Mouse (Mus musculus) forebrain, embryonic 15.5 days (tissue): ENCODE measurements at regions not wholly inside any gene's neighbourhood (a gene's known extent, or its start where the extent isn't known, plus 50 kb on each side); places are given as distances from the start of the nearest gene placed in this dataset.

Experiments used
- ATAC-seq: fragments of 200-750 bp; cut with Nextera tagmentation; replicated peaks from 2 replicates; pipeline ENCODE4 v1.8.0; 2017; ENCODE audit warnings: mild to moderate bottlenecking, moderate TSS enrichment, moderate library complexity
- H3K27ac ChIP-seq: fragments of 300-500 bp; sonication (generic); replicated peaks from 2 replicates; pipeline ENCODE4 v1.5.1; 2015; ENCODE audit warnings: mild to moderate bottlenecking, inconsistent platforms
- H3K27me3 ChIP-seq: fragments of 300-500 bp; sonication (generic); 2 replicates; pipeline ENCODE4 v1.6.1; 2015; ENCODE audit warnings: inconsistent platforms
- H3K36me3 ChIP-seq: fragments of 300-500 bp; sonication (generic); 2 replicates; pipeline ENCODE4 v1.6.1; 2015; ENCODE audit warnings: mild to moderate bottlenecking, inconsistent platforms
- H3K4me1 ChIP-seq: fragments of 300-500 bp; sonication (generic); 2 replicates; pipeline ENCODE4 v1.6.1; 2015; ENCODE audit warnings: inconsistent platforms
- H3K4me2 ChIP-seq: fragments of 300-500 bp; sonication (generic); replicated peaks from 2 replicates; pipeline ENCODE4 v1.6.1; 2015; ENCODE audit warnings: mild to moderate bottlenecking, inconsistent platforms
- H3K4me3 ChIP-seq: fragments of 300-500 bp; sonication (generic); 2 replicates; pipeline ENCODE4 v1.5.1; 2015; ENCODE audit warnings: mild to moderate bottlenecking, inconsistent platforms
- H3K9ac ChIP-seq: fragments of 300-500 bp; sonication (generic); replicated peaks from 2 replicates; pipeline ENCODE4 v1.6.1; 2015; ENCODE audit warnings: mild to moderate bottlenecking, inconsistent platforms
- H3K9me3 ChIP-seq: fragments of 300-500 bp; sonication (generic); 2 replicates; pipeline ENCODE4 v1.6.1; 2016; ENCODE audit warnings: inconsistent platforms
- WGBS: fragments of 180-500 bp; shearing (Covaris S2); methylation state at CpG from one replicate; pipeline ENCODE4 v1.1.7; 2015; ENCODE audit warnings: mixed read lengths; 5-methylcytosine and 5-hydroxymethylcytosine counted together

- H3K4me1 ChIP-seq: no peaks in the 10 kb centered on the region
- H3K4me2 ChIP-seq: no peak overlapping the region
- no peaks in the 10 kb centered on the region for H3K27me3 ChIP-seq
- H3K36me3 ChIP-seq: no peaks in the 10 kb centered on the region
- no peak overlapping the region for H3K4me3 ChIP-seq
- 91% methylated on average over 1 of the region's 1 CpGs for WGBS
- no peak for ATAC-seq
- no peaks in the 10 kb centered on the region for H3K9me3 ChIP-seq
- H3K27ac ChIP-seq: no peak overlapping the region
- H3K9ac ChIP-seq: no peak overlapping the region
Observed at GRCm38 (mm10) chr14:99771009-99771408, 472.5 kb downstream of the Klf5 start.

- H3K4me1 ChIP-seq: 0 out of 2 replicates have a peak, but pooled peaks cover 5% of the 10 kb centered on the region
- WGBS: 88% methylated on average over 19 of the region's 19 CpGs
- H3K9me3 ChIP-seq: no peaks in the 10 kb centered on the region
- no peak overlapping the region for H3K4me2 ChIP-seq
- H3K4me3 ChIP-seq: no peak overlapping the region
- H3K27me3 ChIP-seq: no peaks in the 10 kb centered on the region
- no peak for ATAC-seq
- no peak overlapping the region for H3K27ac ChIP-seq
- H3K9ac ChIP-seq: no peak overlapping the region
- no peaks in the 10 kb centered on the region for H3K36me3 ChIP-seq
Observed at GRCm38 (mm10) chr14:99772774-99773423, 474.4 kb downstream of the Klf5 start.

- Histone ChIP-seq H3K4me2 (no peak overlapping the region), H3K9me3 (no peaks in the 10 kb centered on the region), H3K9ac (no peak overlapping the region), H3K4me1 (0 out of 2 replicates have a peak, but pooled peaks cover 5% of the 10 kb centered on the region), H3K36me3 (no peaks in the 10 kb centered on the region), H3K27ac (no peak overlapping the region), H3K4me3 (no peak overlapping the region), H3K27me3 (no peaks in the 10 kb centered on the region)
- no peak for ATAC-seq
- 44% methylated on average over 8 of the region's 8 CpGs for WGBS
Observed at GRCm38 (mm10) chr14:99778477-99778876, 480.0 kb downstream of the Klf5 start.

GRCm38 (mm10) chr14:99778957-99779356 lies 480.5 kb downstream of the Klf5 start:
- Histone ChIP-seq H3K27ac (no peak overlapping the region), H3K9me3 (no peaks in the 10 kb centered on the region), H3K4me2 (no peak overlapping the region), H3K27me3 (no peaks in the 10 kb centered on the region), H3K4me3 (no peak overlapping the region), H3K36me3 (no peaks in the 10 kb centered on the region), H3K4me1 (0 out of 2 replicates have a peak, but pooled peaks cover 5% of the 10 kb centered on the region), H3K9ac (no peak overlapping the region)
- WGBS: 84% methylated on average over 4 of the region's 4 CpGs
- ATAC-seq: no peak

GRCm38 (mm10) chr14:99783646-99784045 lies 485.2 kb downstream of the Klf5 start:
- Histone ChIP-seq H3K9ac (no peak overlapping the region), H3K36me3 (no peaks in the 10 kb centered on the region), H3K27me3 (no peaks in the 10 kb centered on the region), H3K27ac (no peak overlapping the region), H3K4me1 (no peaks in the 10 kb centered on the region), H3K4me2 (no peak overlapping the region), H3K4me3 (no peak overlapping the region), H3K9me3 (no peaks in the 10 kb centered on the region)
- ATAC-seq: no peak
- 95% methylated on average over 1 of the region's 1 CpGs for WGBS

GRCm38 (mm10) chr14:99785106-99785505 lies 486.6 kb downstream of the Klf5 start:
- 84% methylated on average over 5 of the region's 5 CpGs for WGBS
- Histone ChIP-seq H3K4me1 (no peaks in the 10 kb centered on the region), H3K27me3 (no peaks in the 10 kb centered on the region), H3K4me2 (no peak overlapping the region), H3K36me3 (no peaks in the 10 kb centered on the region), H3K4me3 (no peak overlapping the region), H3K27ac (no peak overlapping the region), H3K9me3 (no peaks in the 10 kb centered on the region), H3K9ac (no peak overlapping the region)
- no peak for ATAC-seq

GRCm38 (mm10) chr14:99786367-99786766 lies 487.9 kb downstream of the Klf5 start:
- Histone ChIP-seq H3K9me3 (no peaks in the 10 kb centered on the region), H3K4me1 (no peaks in the 10 kb centered on the region), H3K4me3 (no peak overlapping the region), H3K4me2 (no peak overlapping the region), H3K36me3 (no peaks in the 10 kb centered on the region), H3K9ac (no peak overlapping the region), H3K27ac (no peak overlapping the region), H3K27me3 (no peaks in the 10 kb centered on the region)
- ATAC-seq: no peak
- 96% methylated on average over 1 of the region's 1 CpGs for WGBS

- no peak overlapping the region for H3K27ac ChIP-seq
- H3K4me2 ChIP-seq: no peak overlapping the region
- H3K9me3 ChIP-seq: no peaks in the 10 kb centered on the region
- no peak for ATAC-seq
- H3K36me3 ChIP-seq: no peaks in the 10 kb centered on the region
- WGBS: 92% methylated on average over 3 of the region's 3 CpGs
- H3K4me3 ChIP-seq: no peak overlapping the region
- no peak overlapping the region for H3K9ac ChIP-seq
- H3K4me1 ChIP-seq: no peaks in the 10 kb centered on the region
- no peaks in the 10 kb centered on the region for H3K27me3 ChIP-seq
Observed at GRCm38 (mm10) chr14:99788185-99788584, 489.7 kb downstream of the Klf5 start.

GRCm38 (mm10) chr14:99796293-99796692 lies 488.2 kb downstream of the Klf12 start:
- no peaks in the 10 kb centered on the region for H3K36me3 ChIP-seq
- ATAC-seq: no peak
- H3K27ac ChIP-seq: no peak overlapping the region
- no peak overlapping the region for H3K4me2 ChIP-seq
- H3K9me3 ChIP-seq: no peaks in the 10 kb centered on the region
- no peaks in the 10 kb centered on the region for H3K27me3 ChIP-seq
- no peaks in the 10 kb centered on the region for H3K4me1 ChIP-seq
- WGBS: 68% methylated on average over 4 of the region's 4 CpGs
- H3K9ac ChIP-seq: no peak overlapping the region
- H3K4me3 ChIP-seq: no peak overlapping the region

GRCm38 (mm10) chr14:99806052-99806451 lies 478.4 kb downstream of the Klf12 start:
- H3K27ac ChIP-seq: no peak overlapping the region
- no peak for ATAC-seq
- 50% methylated on average over 1 of the region's 1 CpGs for WGBS

GRCm38 (mm10) chr14:99806599-99806998 lies 477.9 kb downstream of the Klf12 start:
- Histone ChIP-seq H3K4me3 (no peak overlapping the region), H3K4me2 (no peak overlapping the region), H3K27ac (no peak overlapping the region), H3K36me3 (no peaks in the 10 kb centered on the region), H3K4me1 (0 out of 2 replicates have a peak, but pooled peaks cover 3% of the 10 kb centered on the region), H3K9ac (no peak overlapping the region), H3K9me3 (no peaks in the 10 kb centered on the region), H3K27me3 (no peaks in the 10 kb centered on the region)
- 53% methylated on average over 5 of the region's 5 CpGs for WGBS
- no peak for ATAC-seq

More at GRCm38 (mm10) chr14:99806052-99806451, 478.4 kb downstream of the Klf12 start:
- H3K36me3 ChIP-seq: no peaks in the 10 kb centered on the region
- no peaks in the 10 kb centered on the region for H3K27me3 ChIP-seq
- H3K9me3 ChIP-seq: no peaks in the 10 kb centered on the region
- H3K9ac ChIP-seq: no peak overlapping the region
- H3K4me1 ChIP-seq: 0 out of 2 replicates have a peak, but pooled peaks cover 3% of the 10 kb centered on the region
- no peak overlapping the region for H3K4me2 ChIP-seq
- H3K4me3 ChIP-seq: no peak overlapping the region

GRCm38 (mm10) chr14:99812741-99813485 lies 471.6 kb downstream of the Klf12 start:
- Histone ChIP-seq H3K4me1 (no peaks in the 10 kb centered on the region), H3K4me2 (no peak overlapping the region), H3K27ac (no peak overlapping the region), H3K4me3 (no peak overlapping the region), H3K9ac (no peak overlapping the region), H3K9me3 (no peaks in the 10 kb centered on the region), H3K27me3 (no peaks in the 10 kb centered on the region), H3K36me3 (no peaks in the 10 kb centered on the region)
- ATAC-seq: no peak
- 89% methylated on average over 6 of the region's 6 CpGs for WGBS
